Mouse (Mus musculus): ENCODE measurements around the gene Klf3. TPM values are rescaled to one million over a fixed set of nuclear protein-coding genes. Genes with fewer than 3 reads are reported as not detected.
A peak's percentile ranks its signal among the peaks of the same experiment; 100 is the strongest.

Gene Klf3
- polyA plus RNA-seq (2015; fragmentation: Nextera tagmentation; extraction: Ambion mirVana), result 19.2 and 26.0 TPM in 2 replicates

- peaks cover 37% of the 10 kb centered on the region for H3K4me1 ChIP-seq (replicated peaks)
- H3K4me3 ChIP-seq (replicated peaks), result peak within 1 kb of the TSS; percentile 78
- peak within 1 kb of the TSS; percentile 91 for H3K9ac ChIP-seq (replicated peaks)
- peak within 1 kb of the TSS; percentile 96 for H3K27ac ChIP-seq
- H3K9me3 ChIP-seq, result no peaks in the 10 kb centered on the region
- H3K27me3 ChIP-seq, result no peaks in the 10 kb centered on the region
- ATAC-seq, result peak; percentile 92
- H3K36me3 ChIP-seq, result no peaks in the 10 kb centered on the region
- WGBS, result under 1% methylated on average over 84 of the region's 116 CpGs
- peak within 1 kb of the TSS; percentile 81 for H3K4me2 ChIP-seq (replicated peaks)
Observed at GRCm38 (mm10) chr5:64802795-64803719, at the start of gene Klf3. Gene Klf3 (plus strand): TSS chr5:64803388.

- Histone ChIP-seq H3K9me3 (peaks cover 4% of the 10 kb centered on the region; the same call in 1 of the 2 replicates), H3K36me3 (no peaks in the 10 kb centered on the region), H3K27ac (no peak overlapping the region), H3K4me3 (replicated peaks) (no peak overlapping the region), H3K4me1 (replicated peaks) (no peaks in the 10 kb centered on the region), H3K4me2 (replicated peaks) (no peak overlapping the region), H3K27me3 (no peaks in the 10 kb centered on the region), H3K9ac (replicated peaks) (no peak overlapping the region)
- 91% methylated on average over 4 of the region's 4 CpGs for WGBS
- no peak for ATAC-seq
Observed at GRCm38 (mm10) chr5:64762295-64762694, 40.9 kb upstream of the Klf3 start.

- Histone ChIP-seq H3K4me1 (replicated peaks) (no peaks in the 10 kb centered on the region), H3K4me2 (replicated peaks) (no peak overlapping the region), H3K36me3 (no peaks in the 10 kb centered on the region), H3K4me3 (replicated peaks) (no peak overlapping the region), H3K27ac (no peak overlapping the region), H3K9me3 (peaks cover 14% of the 10 kb centered on the region; the same call in 1 of the 2 replicates), H3K9ac (replicated peaks) (no peak overlapping the region), H3K27me3 (no peaks in the 10 kb centered on the region)
- ATAC-seq, result no peak
Observed at GRCm38 (mm10) chr5:64764452-64764851, 38.7 kb upstream of the Klf3 start.

GRCm38 (mm10) chr5:64765765-64766164 lies 37.4 kb upstream of the Klf3 start:
- Histone ChIP-seq H3K4me3 (replicated peaks) (no peak overlapping the region), H3K27me3 (no peaks in the 10 kb centered on the region)
- WGBS, result 94% methylated on average over 1 of the region's 1 CpGs

GRCm38 (mm10) chr5:64766626-64767025 lies 36.6 kb upstream of the Klf3 start:
- Histone ChIP-seq H3K27ac (no peak overlapping the region), H3K4me1 (replicated peaks) (no peaks in the 10 kb centered on the region), H3K9ac (replicated peaks) (no peak overlapping the region), H3K27me3 (no peaks in the 10 kb centered on the region), H3K9me3 (peaks cover 10% of the 10 kb centered on the region; the same call in 1 of the 2 replicates), H3K4me2 (replicated peaks) (no peak overlapping the region), H3K4me3 (replicated peaks) (no peak overlapping the region), H3K36me3 (no peaks in the 10 kb centered on the region)
- ATAC-seq, result no peak
- 88% methylated on average over 2 of the region's 2 CpGs for WGBS

More at GRCm38 (mm10) chr5:64765765-64766164, 37.4 kb upstream of the Klf3 start:
- peaks cover 10% of the 10 kb centered on the region; the same call in 1 of the 2 replicates for H3K9me3 ChIP-seq
- no peaks in the 10 kb centered on the region for H3K36me3 ChIP-seq
- H3K4me2 ChIP-seq (replicated peaks), result no peak overlapping the region
- H3K9ac ChIP-seq (replicated peaks), result no peak overlapping the region
- ATAC-seq, result no peak
- no peak overlapping the region for H3K27ac ChIP-seq
- no peaks in the 10 kb centered on the region for H3K4me1 ChIP-seq (replicated peaks)

- Histone ChIP-seq H3K27me3 (no peaks in the 10 kb centered on the region), H3K4me1 (replicated peaks) (no peaks in the 10 kb centered on the region), H3K36me3 (no peaks in the 10 kb centered on the region), H3K27ac (no peak overlapping the region), H3K4me2 (replicated peaks) (no peak overlapping the region), H3K4me3 (replicated peaks) (no peak overlapping the region), H3K9me3 (peaks cover 10% of the 10 kb centered on the region; the same call in 1 of the 2 replicates), H3K9ac (replicated peaks) (no peak overlapping the region)
- WGBS, result 96% methylated on average over 2 of the region's 2 CpGs
- ATAC-seq, result no peak
Observed at GRCm38 (mm10) chr5:64771619-64772018, 31.6 kb upstream of the Klf3 start.

- ATAC-seq, result no peak
- Histone ChIP-seq H3K9ac (replicated peaks) (no peak overlapping the region), H3K4me2 (replicated peaks) (no peak overlapping the region), H3K4me3 (replicated peaks) (no peak overlapping the region), H3K9me3 (no peaks in the 10 kb centered on the region), H3K27me3 (no peaks in the 10 kb centered on the region), H3K4me1 (replicated peaks) (no peaks in the 10 kb centered on the region), H3K36me3 (no peaks in the 10 kb centered on the region), H3K27ac (no peak overlapping the region)
- 91% methylated on average over 5 of the region's 5 CpGs for WGBS
Observed at GRCm38 (mm10) chr5:64778211-64778610, 25.0 kb upstream of the Klf3 start.

GRCm38 (mm10) chr5:64779285-64779684 lies 23.9 kb upstream of the Klf3 start:
- Histone ChIP-seq H3K27ac (no peak overlapping the region), H3K9ac (replicated peaks) (no peak overlapping the region), H3K36me3 (no peaks in the 10 kb centered on the region), H3K4me2 (replicated peaks) (no peak overlapping the region), H3K4me3 (replicated peaks) (no peak overlapping the region), H3K9me3 (no peaks in the 10 kb centered on the region), H3K27me3 (no peaks in the 10 kb centered on the region), H3K4me1 (replicated peaks) (no peaks in the 10 kb centered on the region)
- ATAC-seq, result no peak
- WGBS, result 90% methylated on average over 2 of the region's 2 CpGs

GRCm38 (mm10) chr5:64780778-64781177 lies 22.4 kb upstream of the Klf3 start:
- Histone ChIP-seq H3K9ac (replicated peaks) (no peak overlapping the region), H3K4me2 (replicated peaks) (no peak overlapping the region), H3K9me3 (0 out of 2 replicates have a peak, but pooled peaks cover 6% of the 10 kb centered on the region), H3K27me3 (no peaks in the 10 kb centered on the region), H3K4me1 (replicated peaks) (no peaks in the 10 kb centered on the region), H3K4me3 (replicated peaks) (no peak overlapping the region), H3K36me3 (no peaks in the 10 kb centered on the region), H3K27ac (no peak overlapping the region)
- 73% methylated on average over 7 of the region's 7 CpGs for WGBS
- ATAC-seq, result no peak

- H3K9ac ChIP-seq (replicated peaks), result no peak overlapping the region
- no peak overlapping the region for H3K4me2 ChIP-seq (replicated peaks)
- H3K4me1 ChIP-seq (replicated peaks), result no peaks in the 10 kb centered on the region
- H3K27ac ChIP-seq, result no peak overlapping the region
- H3K36me3 ChIP-seq, result no peaks in the 10 kb centered on the region
- whole genome bisulfite sequencing, result 97% methylated on average over 1 of the region's 1 CpGs
- no peaks in the 10 kb centered on the region for H3K27me3 ChIP-seq
- 0 out of 2 replicates have a peak, but pooled peaks cover 6% of the 10 kb centered on the region for H3K9me3 ChIP-seq
- no peak overlapping the region for H3K4me3 ChIP-seq (replicated peaks)
- ATAC-seq, result no peak
Observed at GRCm38 (mm10) chr5:64788175-64788574, 15.0 kb upstream of the Klf3 start.

GRCm38 (mm10) chr5:64798209-64798608 lies 5.0 kb upstream of the Klf3 start:
- no peak for ATAC-seq

GRCm38 (mm10) chr5:64801545-64801944 lies 1.6 kb upstream of the Klf3 start:
- peaks cover 29% of the 10 kb centered on the region for H3K4me1 ChIP-seq (replicated peaks)
- no peak overlapping the region for H3K27ac ChIP-seq
- ATAC-seq, result no peak
- 93% methylated on average over 2 of the region's 2 CpGs for WGBS
- H3K9ac ChIP-seq (replicated peaks), result no peak overlapping the region
- no peak overlapping the region for H3K4me2 ChIP-seq (replicated peaks)
- H3K4me3 ChIP-seq (replicated peaks), result no peak overlapping the region
- H3K27me3 ChIP-seq, result no peaks in the 10 kb centered on the region
- no peaks in the 10 kb centered on the region for H3K36me3 ChIP-seq
- no peaks in the 10 kb centered on the region for H3K9me3 ChIP-seq

More at GRCm38 (mm10) chr5:64798209-64798608, 5.0 kb upstream of the Klf3 start:
- Histone ChIP-seq H3K9me3 (peaks cover 6% of the 10 kb centered on the region), H3K27ac (no peak overlapping the region), H3K4me1 (replicated peaks) (peaks cover 7% of the 10 kb centered on the region; the same call in 1 of the 2 replicates), H3K9ac (replicated peaks) (no peak overlapping the region), H3K36me3 (no peaks in the 10 kb centered on the region), H3K4me2 (replicated peaks) (no peak overlapping the region), H3K27me3 (no peaks in the 10 kb centered on the region), H3K4me3 (replicated peaks) (no peak overlapping the region)
- 78% methylated on average over 4 of the region's 4 CpGs for WGBS
